Mouse (Mus musculus): ENCODE results near the gene Xxylt1. TPM values are rescaled to one million over a fixed set of nuclear protein-coding genes. Genes with fewer than 3 reads are reported as not detected.

The Xxylt1 gene
- total RNA-seq, 4 experiments from 2014 or later = 10.3 to 12.9 (median 12.5) TPM

DNA sequence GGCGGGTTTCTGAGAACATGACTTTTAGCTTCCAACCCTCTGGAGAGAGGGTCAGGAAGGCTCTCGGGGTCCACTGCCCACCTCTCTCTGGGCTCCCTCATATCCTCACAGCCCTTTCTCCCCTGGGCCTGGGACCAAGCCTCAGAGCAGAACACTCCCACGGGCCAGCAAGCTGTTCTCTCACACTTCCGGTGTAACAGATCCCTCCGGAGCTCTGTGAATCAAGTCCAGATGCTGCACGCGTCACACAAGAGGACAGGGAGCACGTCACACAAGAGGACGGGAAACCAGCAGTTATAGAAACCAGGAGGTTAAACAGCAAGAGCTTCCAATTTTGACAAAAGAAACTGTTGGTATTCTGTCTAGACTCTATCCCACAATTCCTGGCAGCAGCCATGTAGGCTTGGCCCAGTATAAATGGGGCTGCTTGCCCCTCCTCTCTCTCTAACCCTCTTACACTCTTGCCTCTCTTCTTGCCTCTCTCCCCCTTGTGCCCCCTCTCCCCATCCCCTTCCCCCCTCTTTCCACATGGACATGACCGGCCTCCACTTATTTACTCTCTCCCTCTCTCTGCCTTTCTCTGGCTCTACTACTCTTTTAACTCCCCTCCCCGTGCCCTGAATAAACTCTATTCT, 19.9 kb downstream of the Xxylt1 start:
- DNase-seq (ENCODE audit: low spot score) = peak; percentile 77

- DNase-seq (ENCODE audit: low spot score) = no peak
Measured at GRCm38 (mm10) chr16:31060714-31061113, 20.5 kb downstream of the Xxylt1 start.

GRCm38 (mm10) chr16:31060226-31060625, 21.0 kb downstream of the Xxylt1 start:
- no peak for DNase-seq (ENCODE audit: low spot score)

GRCm38 (mm10) chr16:31059730-31060129, 21.5 kb downstream of the Xxylt1 start:
- DNase-seq (ENCODE audit: low spot score) = no peak

DNA sequence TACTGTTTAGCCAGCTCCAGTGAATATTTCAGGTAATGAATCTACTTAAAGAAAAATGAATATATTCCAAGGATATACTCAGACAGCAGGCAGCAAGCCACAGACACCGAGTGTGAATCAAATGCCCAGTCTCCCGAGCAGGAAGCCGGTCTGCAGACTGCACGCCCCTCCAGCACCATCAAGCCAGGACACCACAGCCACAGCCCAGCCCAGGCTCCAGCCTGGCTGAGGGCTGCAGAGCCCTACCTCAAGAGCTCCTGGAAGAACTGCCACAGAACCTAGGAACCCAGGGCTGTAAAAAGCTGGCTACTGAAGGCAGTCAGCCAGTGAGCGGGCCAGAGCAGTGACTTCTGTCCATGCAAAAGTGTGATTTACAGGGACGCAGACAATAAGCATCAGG, 28.4 kb downstream of the Xxylt1 start:
- DNase-seq (ENCODE audit: low spot score) = no peak

- no peak for DNase-seq (ENCODE audit: low spot score)
Measured at GRCm38 (mm10) chr16:31052177-31052726, 29.0 kb downstream of the Xxylt1 start.

- no peak for DNase-seq (ENCODE audit: low spot score)
Measured at GRCm38 (mm10) chr16:31050701-31051100, 30.5 kb downstream of the Xxylt1 start.

- DNase-seq (ENCODE audit: low spot score) = no peak
Measured at GRCm38 (mm10) chr16:31048194-31048593, 33.0 kb downstream of the Xxylt1 start.

DNA sequence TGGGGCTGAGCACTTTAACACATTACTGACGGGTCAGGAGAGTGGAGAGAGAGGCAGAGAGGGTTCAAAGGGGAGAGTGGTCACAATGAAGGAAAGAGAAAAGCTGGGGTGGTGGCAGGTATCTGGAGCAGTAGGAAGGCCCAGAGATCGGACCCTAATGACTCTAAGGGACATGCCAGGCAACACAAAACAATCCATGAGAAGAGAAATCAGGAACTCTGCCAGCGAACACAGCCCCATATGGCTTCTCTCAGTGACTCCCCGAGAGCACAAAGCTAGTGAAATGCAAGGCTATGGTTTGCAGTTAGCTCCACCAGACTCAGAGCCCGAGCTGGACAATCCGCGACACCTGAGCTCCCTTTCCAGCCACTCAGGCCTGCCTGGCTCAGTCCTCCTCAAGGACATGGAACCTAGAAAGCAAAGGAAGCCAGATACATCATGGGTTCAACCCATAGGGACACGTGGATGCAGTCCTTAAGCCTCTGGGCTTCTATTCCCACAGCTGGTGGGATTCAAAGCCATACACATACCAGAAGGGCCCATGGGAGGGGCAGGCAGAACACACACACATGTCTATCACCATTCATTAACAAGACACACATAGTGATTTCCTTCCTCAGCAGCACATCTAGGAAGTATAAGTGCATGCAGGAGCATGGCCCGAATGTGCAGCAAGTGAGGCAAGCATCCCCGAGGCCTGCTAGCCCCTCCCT, 33.9 kb downstream of the Xxylt1 start:
- DNase-seq (ENCODE audit: low spot score) = no peak

DNA sequence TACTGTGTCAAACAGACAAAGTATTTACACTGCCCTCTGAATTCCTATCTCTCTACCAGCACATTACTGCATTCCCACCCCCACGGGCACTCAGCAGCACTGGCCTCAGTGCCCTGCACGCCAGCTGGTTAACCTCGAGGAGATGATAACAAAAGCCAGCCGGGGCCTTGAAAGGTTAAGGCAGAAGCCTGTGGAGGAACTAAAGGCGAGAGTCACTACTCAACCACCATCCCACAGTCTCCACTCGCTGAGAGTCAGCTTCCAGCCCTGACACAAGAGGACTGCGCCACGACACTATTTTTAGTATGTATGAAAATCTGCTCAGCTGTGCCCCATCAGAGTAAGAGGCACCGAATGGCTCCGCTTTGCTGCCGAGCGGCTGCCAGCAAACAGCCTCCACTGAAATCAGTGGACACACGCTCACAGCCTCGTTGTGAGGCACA, 35.0 kb downstream of the Xxylt1 start:
- no peak for DNase-seq (ENCODE audit: low spot score)

GRCm38 (mm10) chr16:31045211-31045610, 36.0 kb downstream of the Xxylt1 start:
- no peak for DNase-seq (ENCODE audit: low spot score)

DNA sequence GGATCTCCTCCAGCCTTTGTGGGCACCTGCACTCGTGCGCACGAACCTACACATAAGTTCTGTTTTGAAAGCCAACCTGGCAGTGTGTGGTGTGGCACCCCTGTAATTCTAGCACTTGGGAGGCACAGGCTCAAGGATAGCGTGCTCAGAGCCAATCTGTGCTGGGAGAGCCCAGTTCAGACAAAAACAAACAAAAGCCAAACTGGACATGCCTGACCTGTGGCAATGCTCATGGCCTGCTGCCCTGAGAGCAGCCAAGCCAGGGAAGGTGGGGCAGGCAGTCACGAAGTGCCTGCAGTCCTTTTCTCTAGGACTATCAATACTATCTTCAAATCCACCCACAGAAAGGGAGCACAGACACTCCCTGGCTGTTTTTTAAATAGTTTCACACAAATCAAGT, 38.1 kb downstream of the Xxylt1 start:
- DNase-seq (ENCODE audit: low spot score) = no peak

GRCm38 (mm10) chr16:31041566-31041965, 39.7 kb downstream of the Xxylt1 start:
- DNase-seq (ENCODE audit: low spot score) = no peak

GRCm38 (mm10) chr16:31039803-31040459, 41.3 kb downstream of the Xxylt1 start:
- DNase-seq (ENCODE audit: low spot score) = no peak

GRCm38 (mm10) chr16:31037431-31037830, 43.8 kb downstream of the Xxylt1 start:
- no peak for DNase-seq (ENCODE audit: low spot score)

DNA sequence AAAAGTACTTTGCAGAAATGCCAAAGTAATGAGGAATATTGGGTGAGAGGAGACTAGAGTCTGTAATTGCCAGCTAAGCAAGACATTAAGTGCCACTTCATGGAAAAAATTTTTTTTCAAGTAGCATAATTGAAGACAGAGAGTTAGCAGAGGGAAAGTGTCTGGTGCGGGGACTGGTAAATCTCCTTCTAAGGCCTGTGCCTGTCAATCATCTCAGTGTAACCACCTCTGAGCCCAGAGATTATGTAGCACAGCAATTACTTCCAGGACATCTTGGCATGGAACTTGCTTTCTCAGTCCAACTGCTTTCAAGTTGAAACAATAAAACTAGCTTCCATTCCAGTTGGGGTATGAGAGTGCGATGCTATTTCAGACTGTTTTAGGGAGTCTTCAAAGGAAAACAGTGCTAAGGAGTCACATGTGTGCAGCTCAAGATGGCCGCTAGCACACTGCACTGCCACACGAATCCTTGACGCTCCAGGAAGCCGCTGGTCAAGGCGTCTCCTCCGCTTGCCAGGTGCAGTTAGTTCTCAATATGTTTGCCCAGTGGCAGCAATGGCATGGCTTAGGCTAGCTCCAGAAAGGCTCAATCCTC, 45.5 kb downstream of the Xxylt1 start:
- DNase-seq (ENCODE audit: low spot score) = no peak

- DNase-seq (ENCODE audit: low spot score) = no peak
Measured at GRCm38 (mm10) chr16:31035235-31035634, 46.0 kb downstream of the Xxylt1 start.

DNA sequence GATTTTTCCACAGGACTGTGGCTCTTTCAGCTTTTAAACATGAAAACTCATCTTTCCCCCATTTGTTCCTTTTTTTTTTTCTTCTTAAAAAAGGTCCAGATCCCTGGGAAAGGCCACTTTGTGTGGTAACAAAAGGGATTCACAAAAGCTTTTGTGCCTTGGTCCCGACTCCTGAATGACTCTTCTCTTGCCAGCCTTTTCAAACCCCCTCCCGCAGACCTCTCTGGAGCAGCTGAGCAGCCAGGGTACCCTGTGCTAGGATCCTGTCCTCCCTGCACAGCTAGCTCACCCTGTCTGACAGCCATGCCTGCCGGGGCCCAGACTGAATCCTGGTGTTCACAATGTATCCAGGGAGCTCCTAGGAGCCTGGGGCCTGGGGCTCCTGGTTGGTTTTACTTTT, 47.2 kb downstream of the Xxylt1 start:
- no peak for DNase-seq (ENCODE audit: low spot score)

- DNase-seq (ENCODE audit: low spot score) = no peak
Measured at GRCm38 (mm10) chr16:31029739-31030485, 51.3 kb downstream of the Xxylt1 start.

DNA sequence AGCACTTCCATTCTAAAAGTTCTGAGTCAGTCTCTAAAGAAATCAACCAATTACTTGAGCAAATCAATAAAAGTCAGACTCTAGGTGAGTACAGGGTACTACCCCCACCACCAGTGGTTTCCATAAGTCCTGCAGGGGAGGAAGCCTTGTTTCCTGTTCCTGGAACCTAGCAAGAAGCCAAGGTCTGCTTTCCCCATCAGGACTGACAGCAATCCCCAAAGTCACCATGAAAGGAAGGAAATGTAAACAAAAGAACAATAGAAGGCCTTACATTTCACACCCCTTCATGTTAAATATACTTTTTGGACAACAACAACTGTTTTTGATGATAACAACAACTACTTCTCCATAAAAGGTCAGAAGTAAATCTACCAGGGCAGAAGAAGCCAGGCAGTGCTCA, 53.6 kb downstream of the Xxylt1 start:
- DNase-seq (ENCODE audit: low spot score) = peak; percentile 73

DNA sequence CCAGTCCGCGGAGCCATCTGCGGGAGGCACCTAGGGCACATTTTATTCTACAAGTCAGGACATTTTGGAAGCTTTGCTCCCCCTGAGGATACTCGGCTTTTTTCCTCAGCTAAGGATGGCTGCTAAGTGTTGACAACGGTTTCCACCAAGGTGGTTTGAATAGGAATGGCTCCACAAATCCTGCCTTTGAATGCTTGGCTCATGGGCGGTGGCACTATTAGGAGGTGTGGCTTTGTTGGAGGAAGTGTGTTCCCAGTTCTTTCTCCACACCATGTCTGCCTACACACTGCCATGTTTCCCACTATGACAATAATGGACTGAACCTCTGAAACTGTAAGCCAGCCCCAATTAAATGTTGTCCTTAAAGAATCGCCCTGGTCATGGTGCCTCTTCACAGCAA, 55.7 kb downstream of the Xxylt1 start:
- no peak for DNase-seq (ENCODE audit: low spot score)
